Mouse (Mus musculus) brain, embryonic 14.5 days (tissue): Measurements from ENCODE around the gene Mthfd2.

Experiments used
- CTCF ChIP-seq: fragments of 200-500 bp; IDR thresholded peaks from 2 replicates; pipeline ENCODE4 v1.5.1; 2012; ENCODE audit warnings: inconsistent platforms, mild to moderate bottlenecking, moderate library complexity, borderline replicate concordance; ENCODE audit not compliant: insufficient read depth, insufficient read length; ENCODE audit errors: extremely low read depth
- POLR2A ChIP-seq: fragments of 200-500 bp; IDR thresholded peaks from 2 replicates; pipeline ENCODE4 v1.6.1; 2012; ENCODE audit warnings: mild to moderate bottlenecking, inconsistent platforms, borderline replicate concordance; ENCODE audit not compliant: poor library complexity, insufficient read depth, insufficient read length, severe bottlenecking; ENCODE audit errors: extremely low read depth

- TF ChIP-seq POLR2A (no peak), CTCF (no peak)
Measured at GRCm38 (mm10) chr6:83371350-83371749, 45.6 kb upstream of the Mthfd2 start.
